Mouse (Mus musculus) common myeloid progenitor, adult 5-6 weeks (primary cell): Measurements from ENCODE around the gene Lrmda. TPM values are rescaled to one million over a fixed set of nuclear protein-coding genes. Genes with fewer than 3 reads are reported as not detected.
"Not testable (repeated sequence)": the region's sequence is repeated elsewhere in the genome, so short reads cannot be mapped to it uniquely, and the experiment has no call there.

ENCODE experiments used
- ATAC-seq: replicated peaks from 2 replicates; pipeline ENCODE4 v1.8.0; 2016; ENCODE audit warnings: low read depth, mild to moderate bottlenecking, moderate TSS enrichment, inconsistent platforms; ENCODE audit not compliant: poor library complexity, severe bottlenecking
- total RNA-seq: library from RNA; stranded (forward); fragments of 200-1000, 187-1606 nt; gene quantifications from 2 replicates; pipeline ENCODE4 v1.2.3, GENCODE M21; 2017

The Lrmda gene
- total RNA-seq, 1 experiment from 2014 or later, result 13.2 TPM

DNA sequence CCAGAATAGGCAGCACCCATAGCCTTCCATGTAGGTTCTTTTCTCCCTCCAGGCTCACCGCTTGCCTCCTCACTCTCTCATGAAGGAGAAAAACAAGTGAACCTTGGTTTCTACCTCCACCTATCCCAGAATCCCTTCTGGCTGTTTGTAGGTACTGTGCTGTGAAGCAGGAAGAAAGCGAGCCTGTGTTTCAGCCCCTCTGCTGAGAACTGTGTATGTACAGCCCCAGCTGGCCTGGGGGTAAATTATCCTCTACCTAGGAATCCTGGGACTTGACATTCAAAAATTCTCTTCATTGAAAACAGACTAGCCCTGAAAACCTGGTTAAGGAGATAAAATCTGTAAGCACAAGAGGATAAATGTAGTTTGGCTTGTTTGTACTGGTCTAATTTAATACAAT lies 529.7 kb downstream of the Lrmda start:
- ATAC-seq, result no peak

- ATAC-seq, result no peak
These were observed 532.8 kb downstream of the Lrmda start for GRCm38 (mm10) chr14:22552358-22552757.

- ATAC-seq, result no peak
These were observed 533.3 kb downstream of the Lrmda start for GRCm38 (mm10) chr14:22552841-22553240.

DNA sequence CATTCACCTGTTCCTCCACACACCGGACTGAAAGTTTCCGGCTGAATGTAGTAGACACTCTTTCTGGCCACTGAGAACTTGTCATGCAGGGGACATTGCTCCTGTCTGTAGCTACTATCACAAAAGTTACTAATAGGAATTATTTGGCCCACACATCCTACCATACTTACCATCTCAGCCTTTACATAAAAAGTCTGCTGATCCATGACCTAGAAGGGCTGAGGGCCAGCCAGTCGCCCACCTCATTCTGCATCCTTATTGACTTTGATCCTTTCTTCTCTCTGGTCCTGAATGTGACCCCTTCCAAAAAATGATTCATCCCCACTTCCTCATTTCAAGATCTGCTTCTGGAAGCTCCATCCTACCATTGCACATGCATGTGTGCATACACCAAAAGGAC lies 534.2 kb downstream of the Lrmda start:
- no peak for ATAC-seq

- ATAC-seq, result no peak
These were observed 553.0 kb downstream of the Lrmda start for GRCm38 (mm10) chr14:22572486-22572885.

GRCm38 (mm10) chr14:22573585-22573984 lies 554.1 kb downstream of the Lrmda start:
- no peak for ATAC-seq

GRCm38 (mm10) chr14:22574006-22574405 lies 554.5 kb downstream of the Lrmda start:
- ATAC-seq, result no peak

DNA sequence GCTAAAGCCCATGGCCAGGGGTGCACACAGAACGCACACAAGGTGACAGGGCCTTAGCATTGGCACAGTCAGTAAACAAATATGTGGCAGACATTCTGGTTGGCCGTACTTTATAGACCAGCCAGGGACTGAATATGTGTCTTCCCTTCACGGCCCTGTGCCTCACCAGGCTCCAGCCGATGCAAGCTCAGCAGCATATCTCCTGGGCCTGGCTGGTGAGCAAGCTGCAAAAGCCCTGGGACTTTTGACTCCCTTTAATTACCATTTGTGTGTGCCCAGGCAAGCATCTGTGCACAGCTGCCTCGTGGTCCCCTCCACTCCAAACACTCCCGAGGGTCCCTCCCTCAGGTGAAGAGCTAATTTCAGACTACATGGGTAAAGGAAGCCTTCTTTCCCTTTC lies 556.9 kb downstream of the Lrmda start:
- no peak for ATAC-seq

- no peak for ATAC-seq
These were observed 558.0 kb downstream of the Lrmda start for GRCm38 (mm10) chr14:22577411-22578037.

- ATAC-seq, result peak; percentile 69
These were observed 558.7 kb downstream of the Lrmda start for GRCm38 (mm10) chr14:22578224-22578623.

GRCm38 (mm10) chr14:22578986-22579385 lies 559.5 kb downstream of the Lrmda start:
- no peak for ATAC-seq

- ATAC-seq, result no peak
These were observed 562.6 kb downstream of the Lrmda start for GRCm38 (mm10) chr14:22582065-22582464.

GRCm38 (mm10) chr14:22586281-22586680 lies 566.8 kb downstream of the Lrmda start:
- no peak for ATAC-seq

GRCm38 (mm10) chr14:22586796-22587195 lies 567.3 kb downstream of the Lrmda start:
- no peak for ATAC-seq

DNA sequence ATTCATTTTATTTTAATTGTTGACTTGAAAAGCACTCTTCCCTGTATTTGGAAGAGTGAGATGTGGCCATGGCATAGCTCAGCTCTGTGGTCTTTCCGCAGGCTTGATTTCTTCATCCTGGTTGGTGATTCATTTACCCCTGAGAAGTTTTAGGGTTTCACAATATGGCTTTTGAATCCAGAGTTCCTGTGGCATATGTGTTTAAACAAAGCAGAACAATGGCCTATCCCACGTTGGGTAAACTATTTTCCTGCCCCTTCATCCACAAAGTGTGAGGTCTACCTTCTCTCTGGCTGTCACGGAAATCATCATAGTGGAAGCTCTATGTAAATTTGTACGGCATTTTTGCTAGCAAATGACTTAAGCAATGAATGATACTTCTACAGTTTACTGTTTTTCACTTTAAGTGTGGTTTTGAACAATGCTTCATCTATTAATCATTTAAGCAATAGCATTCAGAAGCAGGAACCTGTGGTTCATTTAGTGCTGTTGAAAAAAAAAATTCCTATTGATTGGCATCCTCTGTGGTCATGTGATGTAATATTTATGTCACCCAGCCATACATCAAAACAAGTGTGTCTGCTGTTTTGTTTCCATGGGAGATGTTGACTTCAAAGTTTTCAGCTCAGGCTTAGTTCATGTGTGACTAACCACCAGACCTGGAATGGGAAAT lies 567.9 kb downstream of the Lrmda start:
- ATAC-seq, result peak; percentile 52

- ATAC-seq, result no peak
These were observed 568.4 kb downstream of the Lrmda start for GRCm38 (mm10) chr14:22587958-22588296.

DNA sequence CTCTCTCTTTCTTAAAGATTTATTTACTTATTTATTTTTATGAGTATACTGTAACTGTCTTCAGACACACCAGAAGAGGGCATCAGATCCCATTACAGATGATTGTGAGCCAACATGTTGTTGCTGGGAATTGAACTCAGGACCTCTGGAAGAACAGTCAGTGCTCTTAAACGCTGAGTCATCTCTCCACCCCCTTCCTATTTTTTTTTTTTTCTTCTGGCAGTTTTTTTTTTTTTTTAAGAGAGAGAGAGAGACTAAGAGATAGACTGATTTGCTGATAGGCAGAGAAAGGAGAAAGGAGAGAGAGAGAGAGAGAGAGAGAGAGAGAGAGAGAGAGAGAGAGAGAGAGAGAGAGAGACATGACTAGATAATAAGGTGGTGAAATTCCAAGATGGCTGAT lies 568.9 kb downstream of the Lrmda start:
- ATAC-seq, result not testable (repeated sequence)

GRCm38 (mm10) chr14:22589503-22590215 lies 570.1 kb downstream of the Lrmda start:
- ATAC-seq, result no peak

DNA sequence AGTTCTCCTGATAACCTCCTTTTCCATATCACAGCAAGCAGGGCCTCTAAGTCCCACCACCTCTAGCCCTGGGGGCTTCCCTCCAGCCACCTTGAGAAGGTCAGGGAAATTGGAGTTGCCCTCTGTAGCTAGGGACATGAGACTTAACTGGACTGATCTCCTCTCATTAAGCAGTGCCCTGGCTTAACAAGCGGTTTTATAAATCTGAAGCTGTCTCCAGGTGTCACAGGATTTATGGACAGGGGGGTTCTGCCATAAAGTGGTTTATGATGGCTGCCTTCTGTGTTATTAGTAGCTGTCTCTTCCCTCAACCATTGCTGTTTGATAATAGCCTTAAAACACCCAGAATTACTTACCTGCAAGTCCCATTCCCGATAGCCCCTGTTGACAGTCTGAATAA lies 571.7 kb downstream of the Lrmda start:
- no peak for ATAC-seq

GRCm38 (mm10) chr14:22597508-22597907 lies 578.0 kb downstream of the Lrmda start:
- no peak for ATAC-seq

DNA sequence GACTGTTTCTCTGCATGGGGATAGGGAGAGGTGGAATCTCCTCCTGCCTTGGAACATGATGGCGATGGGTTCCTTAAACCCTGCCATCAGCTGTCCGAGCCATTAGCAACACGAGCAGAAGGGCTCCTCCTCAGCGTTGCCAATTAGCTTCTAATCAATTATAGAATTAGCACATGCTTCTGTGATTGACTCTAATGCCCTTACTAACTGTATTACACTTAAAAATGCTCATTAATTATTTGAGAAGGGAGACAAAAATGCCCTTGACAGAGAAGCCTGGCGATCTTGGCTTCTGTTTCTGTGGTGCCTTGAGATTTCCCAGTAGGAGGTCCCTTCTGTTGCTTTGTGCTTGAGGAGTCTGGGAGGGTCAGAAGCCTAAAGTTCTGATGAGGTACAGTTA lies 579.1 kb downstream of the Lrmda start:
- no peak for ATAC-seq
